Comparison of ENCODE assay signal across 8 mouse cellular contexts in genomic region chr11:89069303-89069702, GRCm38 (mm10). TPM values are rescaled to one million over a fixed set of nuclear protein-coding genes. Genes with fewer than 3 reads are reported as not detected.
DNase-seq lines count a peak whose midpoint lies in the region; ATAC-seq and TF ChIP-seq lines count a peak whose summit lies in the region.
"Had no signal": no experiment of that assay in that cellular context is flagged by ENCODE, and none has a peak within 500 bp of the region (broad histone marks: within the 10 kb centered on the region; RNA-seq: fewer than 3 reads in every experiment).

No protein-coding gene starts in this region.

- H3K4me2 ChIP-seq in hindbrain, postnatal 0 days (ENCODE audit: low read depth, low read length) = no peak overlapping the region

- H3K27me3 ChIP-seq in hindbrain, postnatal 0 days (ENCODE audit: insufficient read depth, low read length) = no peaks in the 10 kb centered on the region

- no peak overlapping the region for H3K4me3 ChIP-seq in layer of hippocampus, adult 2 months
- no peak overlapping the region for H3K4me3 ChIP-seq in hindbrain, postnatal 0 days (ENCODE audit: low read length)
- H3K4me3 ChIP-seq: megakaryocyte, embryonic 14.5 days had no signal

- no peaks in the 10 kb centered on the region for H3K4me1 ChIP-seq in hindbrain, postnatal 0 days (ENCODE audit: insufficient read depth, low read length)

- whole genome bisulfite sequencing in hindbrain, postnatal 0 days = 29% methylated on average over 6 of the region's 6 CpGs

- H3K36me3 ChIP-seq in hindbrain, postnatal 0 days (ENCODE audit: insufficient read depth, low read length) = no peaks in the 10 kb centered on the region

- no peak overlapping the region for H3K9ac ChIP-seq in hindbrain, postnatal 0 days (replicated peaks; ENCODE audit: low read length)

- no peak overlapping the region for H3K27ac ChIP-seq in layer of hippocampus, adult 2 months
- H3K27ac ChIP-seq in hindbrain, postnatal 0 days = no peak overlapping the region

- peak; percentile 23 to 67 for DNase-seq in layer of hippocampus, adult 2 months (ENCODE audit: low spot score in 2 of 2)
- no peak for DNase-seq in layer of hippocampus, adult 9-11 months
- DNase-seq in NIH3T3 (ENCODE audit: low read depth) = peak; percentile 81
- peak; percentile 58 for DNase-seq in c-Kit-positive CD71-positive TER-119-positive erythroid progenitor cells, embryonic 14.5 days (ENCODE audit: low spot score)
- DNase-seq in hindbrain, postnatal 0 days (ENCODE audit: low spot score) = peak; percentile 75
- DNase-seq in lung, adult 18-20 months = peak; percentile 34 to 56
- DNase-seq in skeletal muscle tissue, adult 2 months (ENCODE audit: low read depth, low spot score) = peak; percentile 33

- no peak for ATAC-seq in hindbrain, postnatal 0 days

- TF ChIP-seq CTCF in layer of hippocampus, adult 2 months (conservative IDR thresholded peaks at IDR 0.05) = peak; percentile 96
- peak; percentile 89 for TF ChIP-seq CTCF in hindbrain, postnatal 0 days (IDR thresholded peaks at IDR 0.05; ENCODE audit: low read depth)

- no peaks in the 10 kb centered on the region for H3K9me3 ChIP-seq in hindbrain, postnatal 0 days (ENCODE audit: low read length)

RNA-seq across cellular contexts. Expression of gene Dgke, which starts 2.7 kb away (rescaled TPM):
- 10 to 100 TPM; 49.5 to 49.7 TPM for total RNA-seq in layer of hippocampus, adult 2 months (2021)
- 32.6 and 33.5 TPM in 2 replicates for total RNA-seq in hindbrain, postnatal 0 days (2014; rRNA removed)
- polyA plus RNA-seq in hindbrain, postnatal 0 days (2015; fragmentation: Nextera tagmentation; extraction: Ambion mirVana) = 14.6 and 14.7 TPM in 2 replicates

RNA-seq across cellular contexts. Expression of gene Gm525, which starts 4.3 kb away (rescaled TPM):
- total RNA-seq in layer of hippocampus, adult 2 months (2021) = not detected
- total RNA-seq in hindbrain, postnatal 0 days (2014; rRNA removed) = not detected in 2 replicates
- 0.48 and 0.63 TPM in 2 replicates for polyA plus RNA-seq in hindbrain, postnatal 0 days (2015; fragmentation: Nextera tagmentation; extraction: Ambion mirVana)
